Mouse (Mus musculus): ENCODE data around the gene 4930430F08Rik.
"Not testable (repeated sequence)": the region's sequence is repeated elsewhere in the genome, so short reads cannot be mapped to it uniquely, and the experiment has no call there.

The 4930430F08Rik gene

GRCm38 (mm10) chr10:100590323-100590722, at the start of gene 4930430F08Rik, which contains the start of gene 1700017N19Rik:
Gene 4930430F08Rik (minus strand): TSS chr10:100590423.
Gene 1700017N19Rik (plus strand): TSS chr10:100590484.
- in situ Hi-C loops (cut with MseI, MboI), result no loop called here

- in situ Hi-C loops (cut with MseI, MboI), result no loop called here
Measured at GRCm38 (mm10) chr10:100629762-100630438, 39.7 kb upstream of the 4930430F08Rik start.

- in situ Hi-C loops (cut with MseI, MboI), result no loop called here
Measured at GRCm38 (mm10) chr10:100622494-100622893, 32.3 kb upstream of the 4930430F08Rik start.

GRCm38 (mm10) chr10:100620040-100620439, 29.8 kb upstream of the 4930430F08Rik start:
- in situ Hi-C loops (cut with MseI, MboI), result no loop called here

GRCm38 (mm10) chr10:100619474-100619873, 29.3 kb upstream of the 4930430F08Rik start:
- in situ Hi-C loops (cut with MseI, MboI), result no loop called here

- in situ Hi-C loops (cut with MseI, MboI), result no loop called here
Measured at GRCm38 (mm10) chr10:100617233-100617903, 27.1 kb upstream of the 4930430F08Rik start.

- in situ Hi-C loops (cut with MseI, MboI), result no loop called here
Measured at GRCm38 (mm10) chr10:100604254-100604653, 14.0 kb upstream of the 4930430F08Rik start.

- in situ Hi-C loops (cut with MseI, MboI), result no loop called here
Measured at GRCm38 (mm10) chr10:100603511-100603910, 13.3 kb upstream of the 4930430F08Rik start.

- in situ Hi-C loops (cut with MseI, MboI), result no loop called here
Measured at GRCm38 (mm10) chr10:100598339-100598738, 8.1 kb upstream of the 4930430F08Rik start.

- in situ Hi-C loops (cut with MseI, MboI), result no loop called here
Measured at GRCm38 (mm10) chr10:100588932-100589388, 1.3 kb downstream of the 4930430F08Rik start.

GRCm38 (mm10) chr10:100588524-100588923, 1.7 kb downstream of the 4930430F08Rik start:
- in situ Hi-C loops (cut with MseI, MboI), result no loop called here

- in situ Hi-C loops (cut with MseI, MboI), result no loop called here
Measured at GRCm38 (mm10) chr10:100584178-100584577, 6.0 kb downstream of the 4930430F08Rik start.

GRCm38 (mm10) chr10:100575294-100575693, 14.9 kb downstream of the 4930430F08Rik start:
- in situ Hi-C loops (cut with MseI, MboI), result no loop called here

- in situ Hi-C loops (cut with MseI, MboI), result no loop called here
Measured at GRCm38 (mm10) chr10:100574505-100575149, 15.6 kb downstream of the 4930430F08Rik start.

GRCm38 (mm10) chr10:100571707-100572106, 18.5 kb downstream of the 4930430F08Rik start:
- in situ Hi-C loops (cut with MseI, MboI), result no loop called here

- in situ Hi-C loops (cut with MseI, MboI), result no loop called here
Measured at GRCm38 (mm10) chr10:100564112-100564511, 26.1 kb downstream of the 4930430F08Rik start.

- in situ Hi-C loops (cut with MseI, MboI), result not testable (repeated sequence)
Measured at GRCm38 (mm10) chr10:100560194-100560883, 29.9 kb downstream of the 4930430F08Rik start.

- in situ Hi-C loops (cut with MseI, MboI), result no loop called here
Measured at GRCm38 (mm10) chr10:100556566-100557175, 33.6 kb downstream of the 4930430F08Rik start.

GRCm38 (mm10) chr10:100524499-100525390, 65.5 kb downstream of the 4930430F08Rik start:
- in situ Hi-C loops (cut with MseI, MboI), result no loop called here

- in situ Hi-C loops (cut with MseI, MboI), result no loop called here
Measured at GRCm38 (mm10) chr10:100522330-100522729, 67.9 kb downstream of the 4930430F08Rik start.

Measured in mouse trophoblast stem cell (cell line).